Mouse (Mus musculus) forebrain, embryonic 12.5 days (tissue): ENCODE data around the gene Eipr1. TPM values are rescaled to one million over a fixed set of nuclear protein-coding genes. Genes with fewer than 3 reads are reported as not detected.

Source experiments
- ATAC-seq: fragments of 200-750 bp; cut with Nextera tagmentation; 2 replicates; pipeline ENCODE4 v1.8.0; 2017; ENCODE audit warnings: moderate TSS enrichment; ENCODE audit not compliant: low FRiP score
- H3K27ac ChIP-seq: fragments of 300-500 bp; sonication (generic); 2 replicates; pipeline ENCODE4 v1.5.1; 2016; ENCODE audit warnings: mild to moderate bottlenecking
- H3K27me3 ChIP-seq: fragments of 300-500 bp; sonication (generic); 2 replicates; pipeline ENCODE4 v1.6.1; 2016; ENCODE audit warnings: mild to moderate bottlenecking
- H3K36me3 ChIP-seq: fragments of 300-500 bp; sonication (generic); replicated peaks from 2 replicates; pipeline ENCODE4 v1.6.1; 2016; ENCODE audit warnings: mild to moderate bottlenecking
- H3K4me1 ChIP-seq: fragments of 300-500 bp; sonication (generic); 2 replicates; pipeline ENCODE4 v1.6.1; 2016
- H3K4me2 ChIP-seq: fragments of 300-500 bp; sonication (generic); 2 replicates; pipeline ENCODE4 v1.6.1; 2016; ENCODE audit warnings: mild to moderate bottlenecking, moderate library complexity
- H3K4me3 ChIP-seq: fragments of 300-500 bp; sonication (generic); replicated peaks from 2 replicates; pipeline ENCODE4 v1.5.1; 2016; ENCODE audit warnings: mild to moderate bottlenecking
- H3K9ac ChIP-seq: fragments of 300-500 bp; sonication (generic); 2 replicates; pipeline ENCODE4 v1.6.1; 2016; ENCODE audit warnings: mild to moderate bottlenecking
- H3K9me3 ChIP-seq: fragments of 300-500 bp; sonication (generic); 2 replicates; pipeline ENCODE4 v1.6.1; 2016
- WGBS: fragments of 180-500 bp; shearing (Covaris S2); methylation state at CpG from one replicate; pipeline ENCODE4 v1.1.7; 2016; 5-methylcytosine and 5-hydroxymethylcytosine counted together
- polyA plus RNA-seq: library from polyadenylated mRNA; unstranded; fragments of >200 nt; fragmentation: Nextera tagmentation; extraction: Ambion mirVana; gene quantifications from 2 replicates; pipeline ENCODE4 v1.2.1, GENCODE M21; 2016

Eipr1 gene
- 43.0 and 45.8 TPM in 2 replicates for polyA plus RNA-seq

DNA sequence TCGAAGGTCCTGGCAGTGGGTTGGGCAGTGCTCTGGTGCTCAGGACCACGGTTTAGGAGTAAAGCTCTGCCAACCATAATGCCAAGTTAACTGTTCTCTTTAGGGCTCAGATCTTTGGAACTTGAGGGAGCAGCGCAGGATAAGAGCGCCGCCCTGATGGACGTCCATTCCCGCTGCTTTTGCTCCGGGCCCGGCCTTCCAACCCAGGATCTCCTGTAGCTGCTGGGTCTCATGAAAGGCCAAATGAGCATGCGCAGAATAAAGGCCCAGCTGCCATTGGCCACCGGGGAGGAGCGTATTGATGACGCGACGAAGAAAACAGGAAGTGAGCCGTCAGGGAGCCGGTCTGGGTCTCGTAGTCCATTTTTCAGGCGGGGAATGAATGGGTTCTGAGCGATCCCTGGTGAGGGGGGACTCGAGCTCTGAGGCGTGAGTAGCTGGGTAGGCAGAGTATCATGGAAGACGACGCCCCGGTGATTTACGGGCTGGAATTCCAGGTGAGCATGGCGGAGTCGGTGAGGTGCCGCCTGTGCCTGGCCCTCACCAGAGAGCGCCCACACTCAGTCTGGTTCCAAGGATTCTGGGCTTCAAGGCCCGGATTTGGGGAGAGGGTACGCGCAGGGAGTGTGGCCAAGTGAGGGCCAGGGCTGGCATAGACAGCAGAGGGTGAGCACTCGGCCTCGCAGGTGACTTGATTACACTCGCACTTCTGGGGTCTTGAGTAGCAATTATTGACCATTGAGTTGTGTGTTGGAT is at the start of gene Eipr1:
Eipr1 (plus strand) TSS at position 296 of the 756 bp plus-strand sequence.
- Histone ChIP-seq H3K27ac (peak within 1 kb of the TSS; percentile 69; the same call in 1 of the 2 replicates), H3K9me3 (no peaks in the 10 kb centered on the region), H3K9ac (peak within 1 kb of the TSS; percentile 58), H3K36me3 (peaks cover 4% of the 10 kb centered on the region), H3K4me2 (peak within 1 kb of the TSS; percentile 96), H3K4me1 (peaks cover 25% of the 10 kb centered on the region), H3K4me3 (peak within 1 kb of the TSS; percentile 80), H3K27me3 (no peaks in the 10 kb centered on the region)
- ATAC-seq: peak; percentile 84
- 4% methylated on average over 36 of the region's 36 CpGs for WGBS

DNA sequence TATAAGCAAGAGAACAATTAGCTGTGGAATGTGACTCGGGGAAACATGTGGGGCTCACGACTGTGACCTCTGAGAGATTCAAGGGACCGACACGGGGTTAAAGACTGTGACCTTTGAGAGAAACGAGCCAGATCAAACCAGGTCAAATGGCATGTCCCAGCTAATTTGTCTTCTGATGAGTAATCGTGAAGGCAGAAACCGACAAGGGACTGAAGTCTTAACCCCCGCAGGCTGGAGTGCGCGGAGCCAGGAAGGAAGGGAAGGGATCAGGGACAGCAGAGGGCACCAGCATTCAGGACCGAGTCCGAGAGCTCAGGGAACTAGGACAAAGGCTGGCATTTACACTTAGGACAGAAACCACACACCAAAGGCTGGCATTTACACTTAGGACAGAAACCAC is 47.2 kb upstream of the Eipr1 start:
- peaks cover 7% of the 10 kb centered on the region for H3K36me3 ChIP-seq
- no peak overlapping the region for H3K4me2 ChIP-seq
- peaks cover 18% of the 10 kb centered on the region for H3K4me1 ChIP-seq
- no peaks in the 10 kb centered on the region for H3K9me3 ChIP-seq
- H3K27ac ChIP-seq: no peak overlapping the region
- no peak for ATAC-seq
- no peaks in the 10 kb centered on the region for H3K27me3 ChIP-seq
- 7% methylated on average over 12 of the region's 12 CpGs for WGBS
- H3K4me3 ChIP-seq: no peak overlapping the region
- H3K9ac ChIP-seq: 0 out of 2 replicates have a peak overlapping the region, but pooled peaks have one; percentile 12

GRCm38 (mm10) chr12:28705204-28705603 is 46.4 kb upstream of the Eipr1 start:
- Histone ChIP-seq H3K27me3 (no peaks in the 10 kb centered on the region), H3K9me3 (no peaks in the 10 kb centered on the region), H3K4me1 (peaks cover 14% of the 10 kb centered on the region), H3K27ac (no peak overlapping the region), H3K4me3 (no peak overlapping the region), H3K4me2 (no peak overlapping the region), H3K9ac (no peak overlapping the region), H3K36me3 (peaks cover 15% of the 10 kb centered on the region)
- no peak for ATAC-seq
- WGBS: 88% methylated on average over 6 of the region's 6 CpGs

DNA sequence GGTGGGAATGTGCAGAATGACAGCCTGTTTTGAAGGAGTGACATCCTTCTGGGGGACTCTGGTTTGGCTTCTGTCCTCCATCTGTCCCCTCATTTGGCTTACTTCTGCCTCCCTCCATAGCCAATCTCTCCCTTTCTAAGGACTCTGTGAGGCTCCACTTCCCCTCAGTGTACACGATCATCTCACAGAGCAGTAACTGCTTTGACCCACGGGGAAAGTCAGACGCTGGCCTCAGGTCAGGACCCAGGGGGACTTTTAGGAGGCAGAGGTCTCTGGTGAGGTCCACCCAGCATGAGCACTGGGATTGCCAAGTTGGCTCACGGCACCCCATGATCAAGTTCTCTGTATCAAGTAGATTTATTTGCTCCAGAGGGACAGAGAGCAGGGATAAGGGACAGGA is 43.4 kb upstream of the Eipr1 start:
- Histone ChIP-seq H3K9ac (no peak overlapping the region), H3K4me3 (no peak overlapping the region), H3K4me2 (no peak overlapping the region), H3K27ac (no peak overlapping the region), H3K4me1 (peaks cover 6% of the 10 kb centered on the region), H3K27me3 (no peaks in the 10 kb centered on the region), H3K9me3 (no peaks in the 10 kb centered on the region), H3K36me3 (peaks cover 33% of the 10 kb centered on the region)
- WGBS: 92% methylated on average over 4 of the region's 4 CpGs
- ATAC-seq: no peak

- no peak for ATAC-seq
- Histone ChIP-seq H3K27me3 (no peaks in the 10 kb centered on the region), H3K4me1 (no peaks in the 10 kb centered on the region), H3K27ac (no peak overlapping the region), H3K4me3 (no peak overlapping the region), H3K4me2 (no peak overlapping the region), H3K9ac (no peak overlapping the region), H3K9me3 (no peaks in the 10 kb centered on the region), H3K36me3 (peaks cover 30% of the 10 kb centered on the region)
- 70% methylated on average over 22 of the region's 22 CpGs for WGBS
These were observed 40.9 kb upstream of the Eipr1 start for GRCm38 (mm10) chr12:28710566-28711185.

GRCm38 (mm10) chr12:28714822-28715632 is 36.6 kb upstream of the Eipr1 start:
- H3K4me1 ChIP-seq: no peaks in the 10 kb centered on the region
- H3K36me3 ChIP-seq: peaks cover 32% of the 10 kb centered on the region
- no peaks in the 10 kb centered on the region for H3K9me3 ChIP-seq
- 90% methylated on average over 24 of the region's 24 CpGs for WGBS
- no peak overlapping the region for H3K4me3 ChIP-seq
- no peak overlapping the region for H3K27ac ChIP-seq
- H3K27me3 ChIP-seq: no peaks in the 10 kb centered on the region
- ATAC-seq: no peak
- H3K4me2 ChIP-seq: no peak overlapping the region
- no peak overlapping the region for H3K9ac ChIP-seq

GRCm38 (mm10) chr12:28717066-28717465 is 34.5 kb upstream of the Eipr1 start:
- no peak overlapping the region for H3K4me3 ChIP-seq
- no peaks in the 10 kb centered on the region for H3K27me3 ChIP-seq
- H3K9me3 ChIP-seq: no peaks in the 10 kb centered on the region
- WGBS: 70% methylated on average over 2 of the region's 2 CpGs
- peaks cover 32% of the 10 kb centered on the region for H3K36me3 ChIP-seq
- no peak overlapping the region for H3K27ac ChIP-seq
- H3K9ac ChIP-seq: no peak overlapping the region
- no peak overlapping the region for H3K4me2 ChIP-seq
- no peaks in the 10 kb centered on the region for H3K4me1 ChIP-seq
- no peak for ATAC-seq

DNA sequence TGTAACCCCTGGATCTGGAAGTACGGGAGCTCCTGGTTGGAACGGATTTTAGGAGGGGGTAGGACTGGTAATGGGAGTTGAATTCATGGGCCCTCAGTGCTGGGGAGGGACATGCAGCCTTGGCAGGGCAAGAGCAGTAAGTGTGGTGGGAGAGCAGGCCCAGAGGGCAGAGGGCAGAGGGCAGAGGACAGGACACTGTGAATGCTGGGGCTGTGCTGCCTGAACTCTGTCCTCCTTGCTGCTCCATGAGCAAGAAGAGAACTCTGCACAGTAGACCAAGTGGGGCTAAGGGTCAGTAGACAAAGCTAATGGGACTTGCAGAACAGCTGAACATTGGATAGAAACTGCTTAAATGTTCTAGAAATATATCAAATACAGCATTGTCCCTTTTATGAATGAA is 33.5 kb upstream of the Eipr1 start:
- no peaks in the 10 kb centered on the region for H3K4me1 ChIP-seq
- H3K36me3 ChIP-seq: peaks cover 35% of the 10 kb centered on the region
- H3K27me3 ChIP-seq: no peaks in the 10 kb centered on the region
- H3K27ac ChIP-seq: no peak overlapping the region
- no peaks in the 10 kb centered on the region for H3K9me3 ChIP-seq
- ATAC-seq: no peak
- H3K9ac ChIP-seq: no peak overlapping the region
- WGBS: 94% methylated on average over 2 of the region's 2 CpGs
- H3K4me3 ChIP-seq: no peak overlapping the region
- H3K4me2 ChIP-seq: no peak overlapping the region

- WGBS: 61% methylated on average over 3 of the region's 3 CpGs
- H3K4me3 ChIP-seq: no peak overlapping the region
- peaks cover 41% of the 10 kb centered on the region for H3K36me3 ChIP-seq
- no peaks in the 10 kb centered on the region for H3K9me3 ChIP-seq
- H3K4me1 ChIP-seq: no peaks in the 10 kb centered on the region
- no peak overlapping the region for H3K27ac ChIP-seq
- ATAC-seq: no peak
- no peak overlapping the region for H3K9ac ChIP-seq
- H3K4me2 ChIP-seq: no peak overlapping the region
- H3K27me3 ChIP-seq: no peaks in the 10 kb centered on the region
These were observed 27.2 kb upstream of the Eipr1 start for GRCm38 (mm10) chr12:28724366-28724765.

GRCm38 (mm10) chr12:28726204-28726603 is 25.4 kb upstream of the Eipr1 start:
- no peaks in the 10 kb centered on the region for H3K9me3 ChIP-seq
- no peak for ATAC-seq
- no peak overlapping the region for H3K4me2 ChIP-seq
- no peaks in the 10 kb centered on the region for H3K27me3 ChIP-seq
- no peak overlapping the region for H3K27ac ChIP-seq
- no peaks in the 10 kb centered on the region for H3K4me1 ChIP-seq
- H3K9ac ChIP-seq: no peak overlapping the region
- H3K4me3 ChIP-seq: no peak overlapping the region
- H3K36me3 ChIP-seq: peaks cover 35% of the 10 kb centered on the region
- WGBS: 95% methylated on average over 4 of the region's 4 CpGs

GRCm38 (mm10) chr12:28727061-28727460 is 24.5 kb upstream of the Eipr1 start:
- H3K9ac ChIP-seq: no peak overlapping the region
- no peaks in the 10 kb centered on the region for H3K9me3 ChIP-seq
- no peak for ATAC-seq
- no peak overlapping the region for H3K4me2 ChIP-seq
- H3K27ac ChIP-seq: no peak overlapping the region
- 94% methylated on average over 5 of the region's 5 CpGs for WGBS
- H3K4me3 ChIP-seq: no peak overlapping the region
- H3K27me3 ChIP-seq: no peaks in the 10 kb centered on the region
- H3K36me3 ChIP-seq: peaks cover 32% of the 10 kb centered on the region
- no peaks in the 10 kb centered on the region for H3K4me1 ChIP-seq

GRCm38 (mm10) chr12:28732631-28733030 is 19.0 kb upstream of the Eipr1 start:
- H3K4me2 ChIP-seq: no peak overlapping the region
- H3K27me3 ChIP-seq: no peaks in the 10 kb centered on the region
- peaks cover 63% of the 10 kb centered on the region for H3K36me3 ChIP-seq
- no peak for ATAC-seq
- no peaks in the 10 kb centered on the region for H3K9me3 ChIP-seq
- H3K4me3 ChIP-seq: no peak overlapping the region
- no peak overlapping the region for H3K27ac ChIP-seq
- H3K9ac ChIP-seq: no peak overlapping the region
- WGBS: 93% methylated on average over 8 of the region's 8 CpGs
- H3K4me1 ChIP-seq: no peaks in the 10 kb centered on the region
